Mouse (Mus musculus) B cell, adult 2 months (primary cell): ENCODE measurements around the gene Amh.
"Not testable (repeated sequence)": the region's sequence is repeated elsewhere in the genome, so short reads cannot be mapped to it uniquely, and the experiment has no call there.

ENCODE experiments used
- DNase-seq, 2 experiments: peaks; one replicate each; pipeline ENCODE4 v3.0.0; 2022

Gene Amh

DNA sequence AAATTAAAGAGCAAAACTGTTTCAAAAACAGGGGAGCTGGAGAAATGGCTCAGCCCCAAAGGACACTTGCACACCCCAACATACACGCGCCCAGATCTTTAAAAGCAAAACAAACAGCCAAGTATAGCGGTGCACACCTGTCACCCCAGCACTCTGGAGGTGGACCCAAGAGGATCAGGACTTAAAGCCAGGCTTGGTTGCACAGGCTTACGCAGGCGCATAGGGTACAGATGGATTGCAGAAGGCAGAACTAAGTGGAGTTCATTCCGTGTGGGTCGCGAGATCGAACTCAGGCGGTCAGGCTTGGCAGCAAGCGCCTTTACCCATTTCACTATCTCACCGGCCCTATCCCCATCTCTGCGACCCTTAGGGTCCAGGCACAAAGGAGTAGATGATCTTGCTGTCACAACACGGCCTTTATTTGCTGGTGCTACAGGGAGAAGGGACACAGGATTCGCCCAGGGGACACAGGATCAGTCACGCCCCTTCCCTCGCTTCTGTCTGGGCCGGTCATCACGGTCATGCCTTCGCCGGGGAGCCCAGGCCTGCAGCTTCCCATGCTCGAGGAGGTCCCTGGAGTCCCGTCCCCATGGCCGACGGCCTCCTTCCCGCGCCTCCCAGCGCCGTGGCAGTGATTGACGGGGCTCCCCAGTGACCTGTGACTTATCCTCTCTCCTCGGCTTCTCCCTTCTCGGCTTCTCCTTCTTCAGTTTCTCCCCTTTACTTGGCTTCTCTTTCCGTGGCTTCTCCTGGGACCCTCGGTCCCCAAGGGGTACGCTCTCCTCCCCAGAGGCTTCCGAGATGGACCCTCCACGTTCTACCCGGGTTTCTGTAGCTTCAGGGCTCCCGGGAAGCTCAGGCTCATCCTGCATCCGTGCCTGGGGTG, 3.3 kb downstream of the Amh start:
- DNase-seq = no peak

DNA sequence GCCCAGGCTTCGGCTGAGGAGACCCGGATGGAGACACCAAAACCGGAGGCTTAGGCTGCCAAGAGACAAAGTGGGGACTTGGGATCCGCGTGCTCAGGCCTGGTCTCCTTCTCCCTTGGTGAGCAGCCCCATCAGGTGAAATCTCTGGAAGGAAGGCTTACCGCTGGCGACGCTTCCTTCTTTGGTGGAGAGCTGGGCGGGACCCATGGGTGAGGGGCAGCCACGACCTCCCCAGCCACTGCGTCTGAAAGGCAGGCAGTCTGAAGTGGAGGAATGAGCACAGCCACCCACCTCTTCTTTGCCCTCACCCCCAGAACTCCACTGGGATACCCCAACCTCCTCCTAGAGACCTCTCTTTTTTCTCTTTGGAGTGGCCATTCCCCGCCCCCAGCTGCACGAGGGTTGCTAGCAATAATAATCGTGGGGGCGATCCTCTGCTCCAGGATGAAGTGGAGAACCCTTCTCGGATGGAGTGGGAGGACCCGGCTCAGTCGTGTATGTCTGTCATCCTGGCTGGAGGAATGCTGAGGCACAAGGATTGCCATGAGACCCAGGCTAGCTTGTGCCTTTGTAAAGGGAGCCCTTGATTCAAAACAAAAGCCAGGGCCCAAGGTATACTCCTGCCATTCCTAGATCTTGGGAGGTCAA, 4.1 kb downstream of the Amh start:
- DNase-seq = no peak

DNA sequence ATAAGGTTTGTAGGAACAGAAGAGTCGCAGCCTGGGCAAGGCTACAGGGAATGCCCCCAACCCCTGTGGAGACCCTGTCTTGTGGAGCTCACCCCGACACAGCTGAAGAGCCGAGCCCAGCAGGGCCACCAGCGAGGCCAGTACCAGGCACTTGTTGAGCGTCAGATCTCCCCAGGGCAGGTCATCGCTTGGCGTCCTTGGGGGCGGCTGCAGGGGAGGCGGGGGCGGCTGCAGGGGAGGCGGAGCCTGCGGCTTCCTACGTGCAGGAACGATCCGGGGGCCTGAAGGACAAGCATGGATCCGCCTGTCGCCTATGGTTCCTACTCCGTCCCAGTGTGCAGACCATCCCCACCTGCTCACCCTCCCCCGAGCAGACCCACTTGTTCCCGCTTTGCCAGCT, 5.0 kb downstream of the Amh start:
- DNase-seq = no peak

DNA sequence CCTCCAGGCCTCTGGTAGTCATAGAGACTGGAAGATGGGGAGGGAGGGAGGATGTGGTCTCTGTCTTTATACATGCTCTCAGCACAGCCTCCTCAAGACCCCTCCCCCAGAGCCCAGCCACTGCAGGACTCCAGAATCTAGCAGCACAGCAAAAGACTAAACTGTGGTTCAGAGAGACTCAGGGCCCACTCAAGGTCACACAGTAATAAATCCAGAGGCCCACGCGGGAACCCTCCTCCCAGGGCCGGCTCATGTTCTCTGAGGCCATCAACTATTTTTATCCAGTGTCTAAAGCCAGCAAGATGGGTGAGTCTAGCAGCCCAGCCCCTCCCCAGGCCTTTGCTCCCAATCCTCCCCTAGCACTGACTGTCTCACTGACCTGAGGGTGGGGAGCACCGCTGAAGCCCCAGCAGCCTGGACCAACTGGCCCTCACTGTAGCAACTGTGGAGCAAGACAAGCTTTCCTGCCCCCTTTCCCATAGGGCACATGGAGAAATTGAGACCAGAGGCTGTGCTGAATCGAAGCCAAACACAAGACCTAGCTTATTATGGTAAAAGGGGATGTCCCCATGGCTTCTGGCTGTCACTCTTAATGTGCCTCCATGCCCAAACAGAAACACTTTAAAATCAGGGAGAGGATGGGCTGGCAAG, 7.5 kb downstream of the Amh start:
- DNase-seq = no peak

- DNase-seq = no peak
These were observed 8.3 kb downstream of the Amh start, which contains the start of gene Jsrp1 for GRCm38 (mm10) chr10:80813366-80813765. Gene Jsrp1, minus strand, starts transcription at chr10:80813498.

GRCm38 (mm10) chr10:80814800-80815199, 9.8 kb downstream of the Amh start:
- DNase-seq = no peak

DNA sequence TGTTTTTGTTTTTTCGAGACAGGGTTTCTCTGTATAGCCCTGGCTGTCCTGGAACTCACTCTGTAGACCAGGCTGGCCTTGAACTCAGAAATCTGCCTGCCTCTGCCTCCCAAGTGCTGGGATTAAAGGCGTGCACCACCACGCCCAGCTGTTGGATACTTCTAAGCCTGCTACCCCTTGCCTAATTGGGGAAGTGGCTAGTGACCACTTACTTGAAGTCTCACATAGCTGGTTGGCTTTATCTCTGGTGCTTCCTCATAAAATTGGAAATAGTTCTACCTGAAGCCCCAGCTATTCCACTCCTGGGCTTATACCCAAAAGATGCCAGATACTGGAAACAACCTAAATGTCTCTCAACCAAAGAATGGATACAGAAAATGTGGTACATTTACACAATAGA, 11.3 kb downstream of the Amh start:
- not testable (repeated sequence) for DNase-seq

DNA sequence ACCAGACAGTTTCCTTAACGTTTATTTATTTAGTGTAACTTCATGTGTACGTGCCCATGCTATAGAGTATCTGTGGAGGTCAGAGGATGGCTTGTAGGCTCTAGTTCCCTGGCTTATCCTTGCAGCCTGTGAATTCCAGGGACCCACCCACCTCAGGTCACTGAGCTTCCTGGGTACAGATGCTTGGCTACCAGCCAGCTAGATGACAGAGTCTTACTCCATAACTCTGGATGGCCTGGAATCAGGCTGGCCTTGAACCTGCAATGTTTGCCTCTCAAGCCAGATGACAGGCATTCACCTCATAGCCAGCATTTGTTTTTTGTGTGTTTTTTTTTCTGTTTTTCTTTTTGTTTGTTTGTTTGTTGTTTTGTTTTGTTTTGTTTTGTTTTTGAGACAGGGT, 12.1 kb downstream of the Amh start:
- DNase-seq = no peak

DNA sequence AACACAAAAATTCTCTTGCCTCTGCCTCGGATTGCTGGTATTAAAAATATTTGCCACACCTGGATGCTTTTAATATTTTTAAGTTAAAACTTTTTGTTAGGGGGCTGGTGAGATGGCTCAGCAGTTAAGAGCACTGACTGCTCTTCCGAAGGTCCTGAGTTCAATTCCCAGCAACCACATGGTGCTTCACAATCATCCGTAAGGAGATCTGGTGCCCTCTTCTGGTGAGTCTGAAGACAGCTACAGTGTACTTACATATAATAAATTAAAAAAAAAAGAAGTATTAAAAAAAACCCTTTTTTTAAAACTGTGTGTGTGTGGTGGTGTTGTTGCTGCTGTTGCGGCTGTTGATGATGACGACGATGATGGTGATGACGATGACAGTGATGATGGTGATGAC, 12.9 kb downstream of the Amh start:
- DNase-seq = not testable (repeated sequence)

DNA sequence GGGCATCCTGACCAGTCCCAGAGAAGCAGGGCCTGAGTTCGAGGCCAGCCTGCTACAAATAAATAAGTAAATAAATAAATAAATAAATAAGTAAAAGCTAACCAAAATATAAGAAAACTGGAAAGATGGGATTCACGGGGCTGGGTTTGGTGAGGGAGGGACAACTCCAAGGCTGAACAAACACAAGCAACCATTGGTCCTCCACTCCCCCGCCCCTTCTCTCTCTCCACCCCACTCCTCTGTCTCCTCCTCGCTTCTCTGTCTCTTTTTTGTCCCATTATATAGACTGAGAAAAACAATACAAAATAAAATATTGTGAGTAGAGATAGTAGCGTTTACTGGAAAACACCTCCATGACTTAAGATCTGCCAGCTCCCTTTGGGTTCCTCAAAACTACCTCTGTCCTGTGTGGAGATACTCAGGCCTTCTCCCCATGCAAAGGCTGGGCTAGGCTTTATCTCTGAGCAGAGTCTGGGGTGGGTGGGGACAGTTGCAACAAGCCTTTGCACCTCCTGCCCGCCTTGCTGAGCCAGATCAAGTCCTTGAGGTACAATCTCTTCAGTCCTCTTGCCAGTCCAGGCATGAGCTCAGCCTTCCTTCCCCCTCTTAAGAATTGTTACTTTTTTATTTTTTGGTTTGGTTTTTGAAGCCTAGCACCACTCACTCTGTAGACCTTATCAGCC, 13.7 kb downstream of the Amh start:
- no peak for DNase-seq

GRCm38 (mm10) chr10:80819406-80819805, 14.4 kb downstream of the Amh start:
- no peak for DNase-seq

DNA sequence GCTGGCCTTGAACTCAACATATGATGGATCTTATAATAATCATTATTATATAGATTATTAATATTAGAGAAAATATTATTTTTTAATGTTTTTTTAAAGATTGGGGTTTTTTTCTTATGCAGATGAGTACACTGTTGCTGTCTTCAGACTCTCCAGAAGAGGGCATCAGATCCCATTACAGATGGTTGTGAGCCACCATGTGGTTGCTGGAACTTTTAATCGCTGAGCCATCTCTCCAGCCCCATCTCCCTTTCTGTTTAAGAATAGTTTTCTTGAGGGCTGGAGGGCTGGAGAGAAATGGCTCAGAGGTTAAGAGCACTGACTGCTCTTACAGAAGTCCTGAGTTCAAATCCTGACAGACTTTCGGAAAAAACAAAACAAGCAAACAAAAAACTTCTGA, 16.9 kb downstream of the Amh start:
- peak; percentile 55 to 64 for DNase-seq

DNA sequence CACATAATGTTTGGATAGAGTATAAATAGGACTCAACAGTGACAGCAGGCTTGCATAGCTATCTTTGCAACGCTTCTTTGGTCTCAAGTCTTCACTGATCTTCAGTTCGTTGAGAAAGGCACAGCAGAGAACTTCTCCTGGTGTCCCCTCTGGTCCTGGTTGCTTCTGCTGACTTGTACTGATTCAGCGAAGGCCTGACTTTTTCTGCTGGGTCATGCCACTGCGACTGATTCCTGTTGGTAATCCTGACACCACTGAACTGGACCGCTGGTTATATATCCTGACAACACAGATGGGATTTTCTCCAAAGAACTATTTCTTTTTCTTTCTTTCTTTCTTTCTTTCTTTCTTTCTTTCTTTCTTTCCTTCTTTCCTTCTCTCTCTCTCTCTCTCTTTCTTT, 17.5 kb downstream of the Amh start:
- no peak for DNase-seq

DNA sequence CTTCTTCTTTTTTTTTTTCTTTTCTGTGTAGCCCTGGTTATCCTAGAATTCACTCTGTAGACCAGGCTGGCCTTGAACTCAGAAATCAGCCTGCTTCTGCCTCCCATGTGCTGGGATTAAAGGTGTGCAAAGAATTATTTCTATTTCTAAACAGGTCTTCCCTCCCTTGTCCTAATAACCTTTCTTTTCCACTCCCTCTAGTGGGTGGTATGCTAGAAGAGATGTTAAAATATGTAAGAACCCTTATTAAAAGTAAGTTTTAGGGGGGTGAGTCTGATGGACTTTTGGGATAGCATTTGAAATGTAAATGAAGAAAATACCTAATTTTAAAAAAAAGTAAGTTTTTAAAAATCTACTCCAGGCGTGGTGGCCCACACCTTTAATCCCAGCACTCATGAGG, 18.3 kb downstream of the Amh start:
- DNase-seq = no peak

GRCm38 (mm10) chr10:80823847-80824643, 19.0 kb downstream of the Amh start:
- peak in 1 of 2 experiments; percentile 36 for DNase-seq

- no peak for DNase-seq
These were observed 19.8 kb downstream of the Amh start for GRCm38 (mm10) chr10:80824827-80825226.

- DNase-seq = peak; percentile 99
These were observed 21.4 kb downstream of the Amh start, which contains the start of gene Oaz1 for GRCm38 (mm10) chr10:80826151-80827062. Gene Oaz1, plus strand, starts transcription at chr10:80826656.

DNA sequence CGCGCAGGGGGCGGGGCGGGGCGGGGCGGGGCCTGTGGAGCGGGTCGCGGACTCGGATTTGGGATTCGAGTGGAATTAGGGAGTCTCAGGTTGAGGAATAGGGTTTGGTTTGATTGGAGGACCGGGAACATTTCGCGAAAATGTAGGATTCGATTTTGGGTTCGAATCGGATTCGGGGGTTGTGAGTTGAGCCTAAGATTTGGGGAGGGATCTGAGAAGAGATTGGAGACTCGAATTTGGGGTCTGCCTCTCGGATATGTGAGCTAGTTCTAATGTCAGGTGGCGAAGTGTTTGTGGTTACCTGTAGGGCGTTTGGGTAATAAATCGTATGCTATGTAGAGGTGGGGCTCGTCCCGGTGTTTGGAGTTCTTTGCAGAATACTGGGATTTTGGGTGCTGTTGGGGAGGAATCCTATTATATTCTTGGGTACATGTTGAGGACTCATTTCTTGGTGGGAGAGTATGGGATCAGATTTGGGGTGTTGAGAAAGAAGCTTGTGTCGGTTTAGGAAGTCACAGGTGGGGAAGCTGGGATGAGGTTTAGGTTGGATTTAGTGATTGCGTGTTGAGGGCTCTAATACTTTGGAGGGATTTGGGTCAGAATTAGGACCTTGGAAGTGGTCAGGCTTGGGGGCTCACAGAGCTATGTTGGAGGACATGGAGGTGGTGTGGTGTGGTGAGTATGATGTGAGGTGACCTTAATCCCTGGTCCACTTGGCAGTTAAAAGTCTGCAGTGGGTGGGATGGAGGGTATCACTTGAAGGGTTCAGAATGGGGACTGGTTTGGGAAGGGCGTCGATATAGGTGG, 22.2 kb downstream of the Amh start:
- DNase-seq = no peak

GRCm38 (mm10) chr10:80827870-80828420, 22.9 kb downstream of the Amh start:
- no peak for DNase-seq

DNA sequence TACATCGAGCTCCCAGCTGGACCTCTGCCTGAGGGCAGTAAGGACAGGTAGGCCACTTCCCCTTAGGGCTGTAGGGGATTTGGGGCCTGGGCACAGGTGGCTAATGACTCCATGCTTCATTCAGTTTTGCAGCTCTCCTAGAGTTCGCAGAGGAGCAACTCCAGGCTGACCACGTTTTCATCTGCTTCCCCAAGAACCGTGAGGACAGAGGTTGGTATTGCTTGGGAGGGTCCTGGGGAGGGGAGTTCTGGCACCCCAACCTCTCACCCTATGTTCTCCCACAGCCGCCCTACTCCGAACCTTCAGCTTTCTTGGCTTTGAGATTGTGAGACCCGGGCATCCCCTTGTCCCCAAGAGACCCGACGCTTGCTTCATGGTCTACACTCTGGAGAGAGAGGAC, 23.5 kb downstream of the Amh start:
- DNase-seq = not testable (repeated sequence)
